Mouse (Mus musculus): ENCODE results near the gene Xpo6.

DNA sequence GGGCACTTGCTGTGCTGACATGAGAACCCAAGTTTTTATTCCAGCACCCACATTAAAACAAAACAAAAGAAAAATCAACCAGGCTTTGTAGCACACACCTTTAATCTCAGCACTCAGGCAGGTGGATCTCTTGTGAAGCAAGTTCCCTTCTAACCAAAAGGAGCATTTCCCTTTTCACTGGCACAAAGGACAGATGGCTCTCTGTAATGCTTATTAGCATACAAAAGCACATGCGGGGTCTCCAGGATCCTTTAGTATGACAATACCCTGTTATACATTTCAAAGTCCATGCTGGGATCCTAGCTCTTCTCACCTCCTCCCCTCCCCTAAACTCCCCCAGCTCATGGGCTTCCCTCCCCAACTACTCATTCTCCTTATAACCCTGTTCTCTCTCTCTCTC is 20.3 kb upstream of the Xpo6 start:
- TF ChIP-seq ZNF384 (IDR thresholded peaks at IDR 0.05; ENCODE audit: low read depth, low read length) (no peak), ZC3H11A (IDR thresholded peaks at IDR 0.05; ENCODE audit: borderline replicate concordance, low read depth, low read length) (no peak), HCFC1 (IDR thresholded peaks at IDR 0.05; ENCODE audit: borderline replicate concordance, insufficient read depth, low read length) (no peak), MAFK (IDR thresholded peaks at IDR 0.05; ENCODE audit: insufficient read depth, low read depth, low read length) (no peak)
